Comparison of ENCODE assay signal across 8 mouse cellular contexts in genomic region chr12:89134333-89134732, GRCm38 (mm10).
DNase-seq lines count a peak whose midpoint lies in the region; ATAC-seq and TF ChIP-seq lines count a peak whose summit lies in the region.

No protein-coding gene starts in this region.

- no peak overlapping the region for H3K27ac ChIP-seq in left cerebral cortex, adult 2 months
- H3K27ac ChIP-seq in lung, embryonic 14.5 days (ENCODE audit: low read depth): no peak overlapping the region
- H3K27ac ChIP-seq in midbrain, embryonic 13.5 days: no peak overlapping the region

- H3K9me3 ChIP-seq in lung, embryonic 14.5 days (ENCODE audit: low read depth, low read length): no peaks in the 10 kb centered on the region
- no peaks in the 10 kb centered on the region for H3K9me3 ChIP-seq in midbrain, embryonic 13.5 days

- peak; percentile 57 for TF ChIP-seq CTCF in left cerebral cortex, adult 2 months (IDR thresholded peaks at IDR 0.05)
- peak; percentile 56 for TF ChIP-seq CTCF in lung, embryonic 14.5 days (IDR thresholded peaks at IDR 0.05; ENCODE audit: low read depth)

- no peak for ATAC-seq in lung, embryonic 14.5 days (ENCODE audit: insufficient read depth)
- no peak for ATAC-seq in midbrain, embryonic 13.5 days

- no peak overlapping the region for H3K4me3 ChIP-seq in left cerebral cortex, adult 2 months
- no peak overlapping the region for H3K4me3 ChIP-seq in lung, embryonic 14.5 days (ENCODE audit: low read depth, low read length)
- H3K4me3 ChIP-seq in midbrain, embryonic 13.5 days (replicated peaks): no peak overlapping the region

- intact Hi-C loops in left cerebral cortex, adult 2 months (cut with DNase I): loop anchor here (5.0 kb wide), 1 partner anchor 727 kb away; no protein-coding TSS in a partner anchor

- WGBS in lung, embryonic 14.5 days: 72% methylated on average over 2 of the region's 2 CpGs
- 60% methylated on average over 2 of the region's 2 CpGs for WGBS in midbrain, embryonic 13.5 days

- no peaks in the 10 kb centered on the region for H3K4me1 ChIP-seq in lung, embryonic 14.5 days (ENCODE audit: insufficient read depth)
- H3K4me1 ChIP-seq in midbrain, embryonic 13.5 days (replicated peaks): peaks cover 4% of the 10 kb centered on the region

- H3K9ac ChIP-seq in lung, embryonic 14.5 days: no peak overlapping the region
- H3K9ac ChIP-seq in midbrain, embryonic 13.5 days (replicated peaks): no peak overlapping the region

- H3K36me3 ChIP-seq in lung, embryonic 14.5 days (ENCODE audit: insufficient read depth): no peaks in the 10 kb centered on the region
- no peaks in the 10 kb centered on the region for H3K36me3 ChIP-seq in midbrain, embryonic 13.5 days

- peak; percentile 3 for DNase-seq in adrenal gland, adult 2 months
- DNase-seq in adrenal gland, postnatal 25 days: no peak
- peak in 1 of 2 experiments; percentile 29 for DNase-seq in left cerebral cortex, adult 2 months (ENCODE audit: extremely low spot score in 1 of 2, low spot score in 2 of 2)
- DNase-seq in left cerebral cortex, adult 11 months (ENCODE audit: low spot score): no peak
- peak; percentile 12 to 27 for DNase-seq in cerebellum, postnatal 36 days
- peak; percentile 17 for DNase-seq in lung, embryonic 14.5 days
- no peak for DNase-seq in ovary, postnatal 14 days (ENCODE audit: low spot score)

- no peak overlapping the region for H3K4me2 ChIP-seq in lung, embryonic 14.5 days
- no peak overlapping the region for H3K4me2 ChIP-seq in midbrain, embryonic 13.5 days (replicated peaks)

- H3K27me3 ChIP-seq in lung, embryonic 14.5 days (ENCODE audit: insufficient read depth, low read length): no peaks in the 10 kb centered on the region
- no peaks in the 10 kb centered on the region for H3K27me3 ChIP-seq in midbrain, embryonic 13.5 days

Comparison
In these comparisons a context has a peak if more than half of its experiments do, and no peak if none do; other contexts are left out.
1. DNase-seq: peak in adrenal gland, adult 2 months (single experiment), cerebellum, postnatal 36 days (2 of 2) and lung, embryonic 14.5 days (single experiment); none in adrenal gland, postnatal 25 days (single experiment), left cerebral cortex, adult 11 months (single experiment) and ovary, postnatal 14 days (single experiment).